Mouse (Mus musculus) cortical plate, adult 2 months (tissue): Measurements from ENCODE around the gene Mmrn2.

ENCODE experiments used
- CTCF ChIP-seq: fragments of 200-500 bp; IDR thresholded peaks from 2 replicates; pipeline ENCODE4 v1.5.1; 2011; ENCODE audit warnings: mild to moderate bottlenecking, control low read depth, low read length; ENCODE audit not compliant: insufficient read depth; ENCODE audit errors: extremely low read depth
- POLR2A ChIP-seq: fragments of 200-500 bp; IDR thresholded peaks from 2 replicates; pipeline ENCODE4 v1.6.1; 2011; ENCODE audit warnings: mild to moderate bottlenecking, low read length, control low read depth; ENCODE audit not compliant: insufficient read depth; ENCODE audit errors: extremely low read depth

- TF ChIP-seq CTCF (no peak), POLR2A (no peak)
These were observed 48.7 kb upstream of the Mmrn2 start for GRCm38 (mm10) chr14:34326606-34327005.
